Mouse (Mus musculus): ENCODE measurements around the gene Amh.

Gene Amh

GRCm38 (mm10) chr10:80785963-80786362 is 19.1 kb upstream of the Amh start:
- DNase-seq (ENCODE audit: low read depth, low spot score): no peak

GRCm38 (mm10) chr10:80787517-80787916 is 17.5 kb upstream of the Amh start:
- no peak for DNase-seq (ENCODE audit: low read depth, low spot score)

- DNase-seq (ENCODE audit: low read depth, low spot score): no peak
Measured at GRCm38 (mm10) chr10:80790761-80791404, 14.2 kb upstream of the Amh start.

GRCm38 (mm10) chr10:80791476-80792174 is 13.4 kb upstream of the Amh start:
- DNase-seq (ENCODE audit: low read depth, low spot score): no peak

GRCm38 (mm10) chr10:80792175-80793032 is 12.6 kb upstream of the Amh start:
- no peak for DNase-seq (ENCODE audit: low read depth, low spot score)

GRCm38 (mm10) chr10:80793033-80793784 is 11.8 kb upstream of the Amh start:
- DNase-seq (ENCODE audit: low read depth, low spot score): no peak

- no peak for DNase-seq (ENCODE audit: low read depth, low spot score)
Measured at GRCm38 (mm10) chr10:80793803-80794202, 11.2 kb upstream of the Amh start.

GRCm38 (mm10) chr10:80794750-80795149 is 10.3 kb upstream of the Amh start:
- DNase-seq (ENCODE audit: low read depth, low spot score): no peak

- no peak for DNase-seq (ENCODE audit: low read depth, low spot score)
Measured at GRCm38 (mm10) chr10:80796307-80796848, 8.7 kb upstream of the Amh start.

- DNase-seq (ENCODE audit: low read depth, low spot score): peak; percentile 51
Measured at GRCm38 (mm10) chr10:80797186-80798149, 7.6 kb upstream of the Amh start.

- peak; percentile 99 for DNase-seq (ENCODE audit: low read depth, low spot score)
Measured at GRCm38 (mm10) chr10:80798150-80799006, 6.7 kb upstream of the Amh start, which contains the start of the genes Sf3a2 and Plekhj1. Gene Sf3a2, plus strand, starts transcription at chr10:80798198. Gene Plekhj1, minus strand, starts transcription at chr10:80798626.

- no peak for DNase-seq (ENCODE audit: low read depth, low spot score)
Measured at GRCm38 (mm10) chr10:80799070-80799566, 5.9 kb upstream of the Amh start.

GRCm38 (mm10) chr10:80802204-80802912 is 2.7 kb upstream of the Amh start:
- no peak for DNase-seq (ENCODE audit: low read depth, low spot score)

GRCm38 (mm10) chr10:80802996-80803395 is 2.0 kb upstream of the Amh start:
- no peak for DNase-seq (ENCODE audit: low read depth, low spot score)

GRCm38 (mm10) chr10:80804340-80804739 is 703 bp upstream of the Amh start:
- DNase-seq (ENCODE audit: low read depth, low spot score): no peak

- DNase-seq (ENCODE audit: low read depth, low spot score): no peak
Measured at GRCm38 (mm10) chr10:80805322-80805721, 279 bp downstream of the Amh start.

GRCm38 (mm10) chr10:80805925-80806324 is 882 bp downstream of the Amh start:
- DNase-seq (ENCODE audit: low read depth, low spot score): no peak

GRCm38 (mm10) chr10:80806341-80807056 is 1.5 kb downstream of the Amh start:
- DNase-seq (ENCODE audit: low read depth, low spot score): no peak

Data from telencephalon, adult 2 months (tissue).